Mouse (Mus musculus): ENCODE results near the gene Cmklr1. TPM values are rescaled to one million over a fixed set of nuclear protein-coding genes. Genes with fewer than 3 reads are reported as not detected.
A peak's percentile ranks its signal among the peaks of the same experiment; 100 is the strongest.

The Cmklr1 gene
- polyA plus RNA-seq, 1 experiment from 2014 or later: 63.8 TPM

- 34% methylated on average over 11 of the region's 11 CpGs for WGBS
- DNase-seq (ENCODE audit: low spot score) (peak; percentile 82), ATAC-seq (peak; percentile 59)
- no peaks in the 10 kb centered on the region for H3K27me3 ChIP-seq (replicated peaks; ENCODE audit: insufficient read depth, low read length)
- no peaks in the 10 kb centered on the region for H3K36me3 ChIP-seq (ENCODE audit: insufficient read depth, low read length)
- no peak overlapping the region for H3K4me3 ChIP-seq (ENCODE audit: low read depth, low read length)
- no peak overlapping the region for H3K9ac ChIP-seq (replicated peaks; ENCODE audit: low read depth)
- no peak overlapping the region for H3K4me2 ChIP-seq (replicated peaks; ENCODE audit: low read depth, low read length)
- peaks cover 11% of the 10 kb centered on the region; the same call in 1 of the 2 replicates for H3K4me1 ChIP-seq (ENCODE audit: insufficient read depth, low read depth, low read length)
- peak overlapping the region; percentile 72 for H3K27ac ChIP-seq (ENCODE audit: low read length)
- TF ChIP-seq EP300 (IDR thresholded peaks at IDR 0.05) (peak; percentile 56), CTCF (IDR thresholded peaks at IDR 0.05) (no peak)
- no peaks in the 10 kb centered on the region for H3K9me3 ChIP-seq (ENCODE audit: low read length)
These were observed 22.3 kb downstream of the Cmklr1 start for GRCm38 (mm10) chr5:113627820-113628437.

- H3K4me2 ChIP-seq (replicated peaks; ENCODE audit: low read depth, low read length): no peak overlapping the region
- no peak for DNase-seq (ENCODE audit: low spot score)
- H3K27me3 ChIP-seq (replicated peaks; ENCODE audit: insufficient read depth, low read length): no peaks in the 10 kb centered on the region
- H3K9me3 ChIP-seq (ENCODE audit: low read length): no peaks in the 10 kb centered on the region
- peaks cover 11% of the 10 kb centered on the region; the same call in 1 of the 2 replicates for H3K4me1 ChIP-seq (ENCODE audit: insufficient read depth, low read depth, low read length)
- ATAC-seq: no peak
- no peak overlapping the region for H3K4me3 ChIP-seq (ENCODE audit: low read depth, low read length)
- no peak overlapping the region for H3K9ac ChIP-seq (replicated peaks; ENCODE audit: low read depth)
- H3K36me3 ChIP-seq (ENCODE audit: insufficient read depth, low read length): no peaks in the 10 kb centered on the region
- peak overlapping the region; percentile 72 for H3K27ac ChIP-seq (ENCODE audit: low read length)
- WGBS: 60% methylated on average over 5 of the region's 5 CpGs
- TF ChIP-seq EP300 (IDR thresholded peaks at IDR 0.05) (no peak), CTCF (IDR thresholded peaks at IDR 0.05) (no peak)
These were observed 23.2 kb downstream of the Cmklr1 start for GRCm38 (mm10) chr5:113626991-113627390.

GRCm38 (mm10) chr5:113626352-113626751 is 23.9 kb downstream of the Cmklr1 start:
- Histone ChIP-seq H3K27ac (ENCODE audit: low read length) (peak overlapping the region; percentile 72), H3K36me3 (ENCODE audit: insufficient read depth, low read length) (no peaks in the 10 kb centered on the region), H3K4me2 (replicated peaks; ENCODE audit: low read depth, low read length) (no peak overlapping the region), H3K4me3 (ENCODE audit: low read depth, low read length) (no peak overlapping the region), H3K9me3 (ENCODE audit: low read length) (no peaks in the 10 kb centered on the region), H3K4me1 (ENCODE audit: insufficient read depth, low read depth, low read length) (peaks cover 11% of the 10 kb centered on the region; the same call in 1 of the 2 replicates), H3K9ac (replicated peaks; ENCODE audit: low read depth) (no peak overlapping the region), H3K27me3 (replicated peaks; ENCODE audit: insufficient read depth, low read length) (no peaks in the 10 kb centered on the region)
- peak; percentile 65 for TF ChIP-seq EP300 (IDR thresholded peaks at IDR 0.05)
- TF ChIP-seq CTCF (IDR thresholded peaks at IDR 0.05): no peak
- peak; percentile 47 for ATAC-seq
- WGBS: 38% methylated on average over 8 of the region's 8 CpGs
- peak; percentile 85 for DNase-seq (ENCODE audit: low spot score)

- no peak overlapping the region for H3K4me3 ChIP-seq (ENCODE audit: low read depth, low read length)
- no peak overlapping the region for H3K4me2 ChIP-seq (replicated peaks; ENCODE audit: low read depth, low read length)
- H3K4me1 ChIP-seq (ENCODE audit: insufficient read depth, low read depth, low read length): peaks cover 11% of the 10 kb centered on the region; the same call in 1 of the 2 replicates
- no peaks in the 10 kb centered on the region for H3K36me3 ChIP-seq (ENCODE audit: insufficient read depth, low read length)
- WGBS: 42% methylated on average over 4 of the region's 4 CpGs
- no peak for TF ChIP-seq CTCF (IDR thresholded peaks at IDR 0.05)
- TF ChIP-seq EP300 (IDR thresholded peaks at IDR 0.05): no peak
- ATAC-seq: no peak
- no peak for DNase-seq (ENCODE audit: low spot score)
- H3K9ac ChIP-seq (replicated peaks; ENCODE audit: low read depth): no peak overlapping the region
- H3K27me3 ChIP-seq (replicated peaks; ENCODE audit: insufficient read depth, low read length): no peaks in the 10 kb centered on the region
- 0 out of 2 replicates have a peak overlapping the region, but pooled peaks have one; percentile 26 for H3K27ac ChIP-seq (ENCODE audit: low read length)
- H3K9me3 ChIP-seq (ENCODE audit: low read length): no peaks in the 10 kb centered on the region
These were observed 25.2 kb downstream of the Cmklr1 start for GRCm38 (mm10) chr5:113625068-113625467.

- DNase-seq (ENCODE audit: low spot score): no peak
- H3K27ac ChIP-seq (ENCODE audit: low read length): no peak overlapping the region; the same call in 1 of the 2 replicates
These were observed 27.2 kb downstream of the Cmklr1 start for GRCm38 (mm10) chr5:113623052-113623451.

GRCm38 (mm10) chr5:113620999-113621398 is 29.2 kb downstream of the Cmklr1 start:
- H3K9ac ChIP-seq (replicated peaks; ENCODE audit: low read depth): no peak overlapping the region
- H3K9me3 ChIP-seq (ENCODE audit: low read length): no peaks in the 10 kb centered on the region
- H3K4me3 ChIP-seq (ENCODE audit: low read depth, low read length): no peak overlapping the region
- TF ChIP-seq EP300 (IDR thresholded peaks at IDR 0.05) (no peak), CTCF (IDR thresholded peaks at IDR 0.05) (no peak)
- H3K4me1 ChIP-seq (ENCODE audit: insufficient read depth, low read depth, low read length): peaks cover 6% of the 10 kb centered on the region; the same call in 1 of the 2 replicates
- WGBS: 49% methylated on average over 7 of the region's 7 CpGs
- H3K27me3 ChIP-seq (replicated peaks; ENCODE audit: insufficient read depth, low read length): no peaks in the 10 kb centered on the region
- H3K36me3 ChIP-seq (ENCODE audit: insufficient read depth, low read length): no peaks in the 10 kb centered on the region
- no peak overlapping the region for H3K27ac ChIP-seq (ENCODE audit: low read length)
- no peak overlapping the region for H3K4me2 ChIP-seq (replicated peaks; ENCODE audit: low read depth, low read length)
- ATAC-seq (no peak), DNase-seq (ENCODE audit: low spot score) (no peak)

More at GRCm38 (mm10) chr5:113623052-113623451, 27.2 kb downstream of the Cmklr1 start:
- TF ChIP-seq CTCF (IDR thresholded peaks at IDR 0.05) (no peak), EP300 (IDR thresholded peaks at IDR 0.05) (no peak)
- Histone ChIP-seq H3K36me3 (ENCODE audit: insufficient read depth, low read length) (no peaks in the 10 kb centered on the region), H3K9me3 (ENCODE audit: low read length) (no peaks in the 10 kb centered on the region), H3K4me2 (replicated peaks; ENCODE audit: low read depth, low read length) (no peak overlapping the region), H3K27me3 (replicated peaks; ENCODE audit: insufficient read depth, low read length) (no peaks in the 10 kb centered on the region), H3K4me3 (ENCODE audit: low read depth, low read length) (no peak overlapping the region), H3K9ac (replicated peaks; ENCODE audit: low read depth) (no peak overlapping the region), H3K4me1 (ENCODE audit: insufficient read depth, low read depth, low read length) (peaks cover 6% of the 10 kb centered on the region; the same call in 1 of the 2 replicates)
- no peak for ATAC-seq
- WGBS: 26% methylated on average over 1 of the region's 2 CpGs
